Mouse (Mus musculus): ENCODE measurements at regions not wholly inside any gene's neighbourhood (a gene's known extent, or its start where the extent isn't known, plus 50 kb on each side); places are given as distances from the start of the nearest gene placed in this dataset.

- WGBS: 87% methylated on average over 8 of the region's 8 CpGs
- no peaks in the 10 kb centered on the region for H3K36me3 ChIP-seq (replicated peaks)
- DNase-seq (ENCODE audit: extremely low spot score, low spot score): no peak
- no peaks in the 10 kb centered on the region for H3K4me1 ChIP-seq
- H3K27me3 ChIP-seq (ENCODE audit: poor library complexity, severe bottlenecking): no peaks in the 10 kb centered on the region
- H3K27ac ChIP-seq: no peak overlapping the region
- no peaks in the 10 kb centered on the region for H3K9me3 ChIP-seq
- H3K4me3 ChIP-seq: no peak overlapping the region
Observed at GRCm38 (mm10) chr15:67373030-67373429, 872.3 kb upstream of the Lrrc6 start.

- H3K36me3 ChIP-seq (replicated peaks): no peaks in the 10 kb centered on the region
- DNase-seq (ENCODE audit: extremely low spot score, low spot score): peak; percentile 15
- no peak overlapping the region for H3K4me3 ChIP-seq
- peaks cover 16% of the 10 kb centered on the region for H3K4me1 ChIP-seq
- H3K27me3 ChIP-seq (ENCODE audit: poor library complexity, severe bottlenecking): no peaks in the 10 kb centered on the region
- WGBS: 56% methylated on average over 4 of the region's 4 CpGs
- no peak overlapping the region for H3K27ac ChIP-seq
- no peaks in the 10 kb centered on the region for H3K9me3 ChIP-seq
Observed at GRCm38 (mm10) chr15:67364099-67364756, 863.5 kb upstream of the Lrrc6 start.

- Histone ChIP-seq H3K27ac (peak overlapping the region; percentile 46), H3K27me3 (ENCODE audit: poor library complexity, severe bottlenecking) (no peaks in the 10 kb centered on the region), H3K9me3 (no peaks in the 10 kb centered on the region), H3K4me1 (peaks cover 16% of the 10 kb centered on the region), H3K36me3 (replicated peaks) (no peaks in the 10 kb centered on the region), H3K4me3 (no peak overlapping the region)
- 65% methylated on average over 1 of the region's 1 CpGs for WGBS
- DNase-seq (ENCODE audit: extremely low spot score, low spot score): no peak
Observed at GRCm38 (mm10) chr15:67361012-67361571, 860.4 kb upstream of the Lrrc6 start.

GRCm38 (mm10) chr15:67357867-67358266 is 857.2 kb upstream of the Lrrc6 start:
- Histone ChIP-seq H3K36me3 (replicated peaks) (no peaks in the 10 kb centered on the region), H3K9me3 (no peaks in the 10 kb centered on the region), H3K27ac (no peak overlapping the region), H3K4me1 (0 out of 2 replicates have a peak, but pooled peaks cover 7% of the 10 kb centered on the region), H3K27me3 (ENCODE audit: poor library complexity, severe bottlenecking) (no peaks in the 10 kb centered on the region), H3K4me3 (no peak overlapping the region)
- WGBS: 94% methylated on average over 3 of the region's 3 CpGs
- DNase-seq (ENCODE audit: extremely low spot score, low spot score): no peak

GRCm38 (mm10) chr15:67355334-67355733 is 854.6 kb upstream of the Lrrc6 start:
- H3K27ac ChIP-seq: no peak overlapping the region
- H3K27me3 ChIP-seq (ENCODE audit: poor library complexity, severe bottlenecking): no peaks in the 10 kb centered on the region

GRCm38 (mm10) chr15:67354598-67355159 is 854.0 kb upstream of the Lrrc6 start:
- Histone ChIP-seq H3K9me3 (no peaks in the 10 kb centered on the region), H3K27me3 (ENCODE audit: poor library complexity, severe bottlenecking) (no peaks in the 10 kb centered on the region)
- DNase-seq (ENCODE audit: extremely low spot score, low spot score): no peak

More at GRCm38 (mm10) chr15:67355334-67355733, 854.6 kb upstream of the Lrrc6 start:
- DNase-seq (ENCODE audit: extremely low spot score, low spot score): no peak
- no peaks in the 10 kb centered on the region for H3K4me1 ChIP-seq
- no peak overlapping the region for H3K4me3 ChIP-seq
- no peaks in the 10 kb centered on the region for H3K36me3 ChIP-seq (replicated peaks)
- H3K9me3 ChIP-seq: no peaks in the 10 kb centered on the region

GRCm38 (mm10) chr15:67349501-67349900 is 848.8 kb upstream of the Lrrc6 start:
- WGBS: 87% methylated on average over 4 of the region's 4 CpGs

More at GRCm38 (mm10) chr15:67354598-67355159, 854.0 kb upstream of the Lrrc6 start:
- no peaks in the 10 kb centered on the region for H3K36me3 ChIP-seq (replicated peaks)
- H3K4me3 ChIP-seq: no peak overlapping the region
- H3K4me1 ChIP-seq: no peaks in the 10 kb centered on the region
- no peak overlapping the region for H3K27ac ChIP-seq

GRCm38 (mm10) chr15:67345179-67346148 is 844.8 kb upstream of the Lrrc6 start:
- WGBS: 90% methylated on average over 7 of the region's 7 CpGs

More at GRCm38 (mm10) chr15:67349501-67349900, 848.8 kb upstream of the Lrrc6 start:
- no peaks in the 10 kb centered on the region for H3K9me3 ChIP-seq
- H3K4me1 ChIP-seq: no peaks in the 10 kb centered on the region
- H3K27ac ChIP-seq: no peak overlapping the region
- DNase-seq (ENCODE audit: extremely low spot score, low spot score): no peak
- H3K4me3 ChIP-seq: no peak overlapping the region
- no peaks in the 10 kb centered on the region for H3K27me3 ChIP-seq (ENCODE audit: poor library complexity, severe bottlenecking)
- H3K36me3 ChIP-seq (replicated peaks): no peaks in the 10 kb centered on the region

GRCm38 (mm10) chr15:67342050-67342449 is 841.3 kb upstream of the Lrrc6 start:
- no peak for DNase-seq (ENCODE audit: extremely low spot score, low spot score)
- WGBS: 91% methylated on average over 3 of the region's 3 CpGs
- H3K27me3 ChIP-seq (ENCODE audit: poor library complexity, severe bottlenecking): no peaks in the 10 kb centered on the region
- no peaks in the 10 kb centered on the region for H3K4me1 ChIP-seq
- H3K9me3 ChIP-seq: no peaks in the 10 kb centered on the region
- H3K27ac ChIP-seq: no peak overlapping the region
- no peaks in the 10 kb centered on the region for H3K36me3 ChIP-seq (replicated peaks)
- no peak overlapping the region for H3K4me3 ChIP-seq

More at GRCm38 (mm10) chr15:67345179-67346148, 844.8 kb upstream of the Lrrc6 start:
- Histone ChIP-seq H3K4me1 (no peaks in the 10 kb centered on the region), H3K4me3 (no peak overlapping the region), H3K36me3 (replicated peaks) (no peaks in the 10 kb centered on the region), H3K9me3 (no peaks in the 10 kb centered on the region), H3K27ac (no peak overlapping the region), H3K27me3 (ENCODE audit: poor library complexity, severe bottlenecking) (no peaks in the 10 kb centered on the region)
- DNase-seq (ENCODE audit: extremely low spot score, low spot score): no peak

GRCm38 (mm10) chr15:67337040-67337395 is 836.3 kb upstream of the Lrrc6 start:
- H3K4me1 ChIP-seq: no peaks in the 10 kb centered on the region
- no peak overlapping the region for H3K27ac ChIP-seq
- WGBS: 93% methylated on average over 5 of the region's 5 CpGs
- no peak overlapping the region for H3K4me3 ChIP-seq
- no peaks in the 10 kb centered on the region for H3K9me3 ChIP-seq
- no peak for DNase-seq (ENCODE audit: extremely low spot score, low spot score)
- no peaks in the 10 kb centered on the region for H3K36me3 ChIP-seq (replicated peaks)
- H3K27me3 ChIP-seq (ENCODE audit: poor library complexity, severe bottlenecking): no peaks in the 10 kb centered on the region

- Histone ChIP-seq H3K4me3 (no peak overlapping the region), H3K4me1 (no peaks in the 10 kb centered on the region), H3K36me3 (replicated peaks) (no peaks in the 10 kb centered on the region), H3K9me3 (no peaks in the 10 kb centered on the region), H3K27ac (no peak overlapping the region), H3K27me3 (ENCODE audit: poor library complexity, severe bottlenecking) (no peaks in the 10 kb centered on the region)
- WGBS: 62% methylated on average over 5 of the region's 5 CpGs
- DNase-seq (ENCODE audit: extremely low spot score, low spot score): no peak
Observed at GRCm38 (mm10) chr15:67336294-67337039, 835.8 kb upstream of the Lrrc6 start.

GRCm38 (mm10) chr15:67332521-67332920 is 831.8 kb upstream of the Lrrc6 start:
- Histone ChIP-seq H3K27ac (no peak overlapping the region), H3K27me3 (ENCODE audit: poor library complexity, severe bottlenecking) (no peaks in the 10 kb centered on the region), H3K4me1 (no peaks in the 10 kb centered on the region), H3K4me3 (no peak overlapping the region), H3K9me3 (no peaks in the 10 kb centered on the region), H3K36me3 (replicated peaks) (no peaks in the 10 kb centered on the region)
- no peak for DNase-seq (ENCODE audit: extremely low spot score, low spot score)
- 79% methylated on average over 1 of the region's 1 CpGs for WGBS

Data from forebrain, embryonic 10.5 days (tissue).